Mouse (Mus musculus) heart, postnatal 0 days (tissue): ENCODE measurements around the gene Zfyve26.

Experiments
- CTCF ChIP-seq: IDR thresholded peaks from 2 replicates; pipeline ENCODE4 v1.5.1; 2016; ENCODE audit warnings: antibody characterized with exemption, control low read depth, low read depth
- EP300 ChIP-seq: IDR thresholded peaks from 2 replicates; pipeline ENCODE4 v1.6.1; 2016; ENCODE audit warnings: antibody characterized with exemption, low read depth

- TF ChIP-seq CTCF (no peak), EP300 (no peak)
Observed at GRCm38 (mm10) chr12:79292874-79293273, 3.2 kb downstream of the Zfyve26 start.
